Mouse (Mus musculus) CD8-positive naive resting alpha-beta T cell, adult 2 months (primary cell): ENCODE measurements around the gene Duxf3.
"Not testable (repeated sequence)": the region's sequence is repeated elsewhere in the genome, so short reads cannot be mapped to it uniquely, and the experiment has no call there.

Experiments
- DNase-seq, 2 experiments: peaks; one replicate each; pipeline ENCODE4 v3.0.0; 2022; ENCODE audit warnings: low read depth in 2 of 2, low spot score in 2 of 2

Gene Duxf3

DNA sequence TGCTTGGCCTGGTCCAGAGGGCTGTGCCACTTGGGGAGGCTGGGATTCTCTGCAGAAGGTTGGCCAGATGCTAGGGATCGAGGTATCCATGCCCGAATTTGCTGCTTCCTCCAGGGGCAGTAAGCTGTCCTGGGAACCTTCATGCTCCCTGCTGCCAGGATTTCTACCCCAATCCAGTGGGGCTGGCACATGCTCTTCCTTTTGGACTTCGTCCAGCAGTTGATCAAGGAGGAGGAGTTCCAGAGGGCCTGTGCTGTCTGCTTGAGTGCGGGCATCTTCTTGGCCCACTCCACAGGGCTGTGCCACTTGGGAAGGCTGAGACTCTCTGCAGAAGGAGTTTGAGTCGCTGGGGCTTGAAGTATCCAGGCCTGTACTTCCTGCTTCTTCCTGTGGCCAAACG, 9.3 kb downstream of the Duxf3 start:
- DNase-seq = not testable (repeated sequence)

DNA sequence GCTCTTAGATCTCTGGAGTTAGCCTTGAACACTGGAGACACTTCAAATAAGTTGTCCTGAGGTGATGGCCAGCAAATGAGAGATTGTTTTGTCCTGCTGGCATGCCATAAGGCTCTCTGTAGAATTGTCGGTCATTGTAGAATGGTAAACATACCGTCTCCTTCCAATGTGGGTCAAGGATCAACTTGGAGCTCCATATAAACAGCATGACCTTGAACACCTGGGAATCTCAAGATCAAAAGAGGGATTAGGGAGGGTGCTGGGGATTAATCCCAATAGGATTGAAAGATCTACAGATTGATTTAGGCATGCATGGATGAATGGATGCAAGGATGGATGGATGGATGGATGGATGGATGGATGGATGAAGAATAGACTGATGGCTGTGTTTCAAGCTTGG, 10.9 kb downstream of the Duxf3 start:
- DNase-seq = not testable (repeated sequence)

DNA sequence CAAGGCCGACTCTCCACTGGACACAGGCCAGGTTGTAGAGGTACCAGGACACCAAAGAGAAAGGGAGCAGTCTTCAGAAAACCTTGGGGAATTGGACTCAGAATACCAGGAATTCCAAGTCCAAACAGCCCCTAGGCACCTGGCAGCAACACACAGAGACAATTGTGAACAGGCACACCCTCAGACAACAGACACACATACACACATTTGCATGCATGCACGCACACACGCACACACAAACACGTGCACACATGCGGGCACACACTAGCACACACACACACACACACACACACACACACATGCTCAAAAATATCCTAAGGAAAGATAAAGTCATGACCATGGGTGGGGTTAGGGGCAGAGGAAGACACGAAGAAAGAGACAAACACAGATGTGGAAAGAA, 11.7 kb downstream of the Duxf3 start:
- DNase-seq = no peak

DNA sequence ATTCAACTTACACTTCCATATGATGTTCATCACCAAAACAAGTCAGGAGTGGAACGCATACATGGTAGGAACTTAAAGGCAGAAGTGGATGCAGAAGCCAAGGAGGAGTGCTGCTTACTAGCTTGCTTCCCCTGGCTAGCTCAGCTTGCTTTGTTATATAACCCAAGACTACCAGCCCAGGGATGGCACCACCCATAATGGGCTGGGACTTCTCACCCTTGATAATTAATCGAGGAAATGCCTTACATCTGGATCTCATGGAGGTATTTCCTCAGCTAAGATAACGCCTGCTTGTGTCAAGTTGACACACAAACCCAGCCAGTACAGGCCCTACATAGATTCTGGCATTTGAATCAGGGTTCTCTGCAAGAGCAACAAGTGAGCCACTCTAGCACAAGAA, 15.1 kb downstream of the Duxf3 start:
- DNase-seq = no peak

DNA sequence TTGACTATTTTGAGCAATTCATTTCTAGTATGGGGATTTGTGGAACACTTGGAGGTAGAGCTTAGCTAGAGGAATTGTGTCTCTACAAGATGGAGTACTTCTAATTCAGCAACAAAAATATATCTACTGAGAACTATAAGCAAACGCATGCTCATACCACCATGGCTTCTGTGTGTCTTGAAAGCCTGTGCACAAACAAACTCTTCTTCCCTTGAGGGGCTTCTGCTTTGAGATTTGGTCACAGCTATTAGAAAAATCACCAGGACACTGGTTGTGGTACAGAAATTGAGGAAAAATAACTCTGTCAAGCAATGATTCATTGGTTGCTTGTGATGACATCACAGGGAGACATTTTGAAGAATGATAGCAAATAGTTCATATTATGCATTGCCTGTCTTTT, 17.1 kb downstream of the Duxf3 start:
- no peak for DNase-seq

DNA sequence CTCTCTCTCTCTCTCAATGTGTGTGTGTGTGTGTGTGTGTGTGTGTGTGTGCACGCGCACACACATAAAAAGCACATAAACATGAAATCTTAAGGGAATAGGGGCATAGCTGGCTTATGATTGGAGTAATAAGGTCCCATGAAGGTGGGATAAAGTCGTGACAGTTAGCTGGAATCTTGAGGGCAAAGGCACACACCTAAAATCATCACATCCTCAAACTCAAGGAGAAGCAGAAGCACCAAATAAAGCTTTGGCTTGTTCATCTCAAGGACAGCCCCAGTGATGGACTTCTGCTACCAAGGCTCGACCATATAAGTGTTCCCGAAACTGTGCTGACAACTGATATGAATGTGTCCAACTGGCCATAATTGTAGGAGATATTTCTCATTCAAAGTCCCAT, 17.5 kb downstream of the Duxf3 start:
- no peak for DNase-seq

DNA sequence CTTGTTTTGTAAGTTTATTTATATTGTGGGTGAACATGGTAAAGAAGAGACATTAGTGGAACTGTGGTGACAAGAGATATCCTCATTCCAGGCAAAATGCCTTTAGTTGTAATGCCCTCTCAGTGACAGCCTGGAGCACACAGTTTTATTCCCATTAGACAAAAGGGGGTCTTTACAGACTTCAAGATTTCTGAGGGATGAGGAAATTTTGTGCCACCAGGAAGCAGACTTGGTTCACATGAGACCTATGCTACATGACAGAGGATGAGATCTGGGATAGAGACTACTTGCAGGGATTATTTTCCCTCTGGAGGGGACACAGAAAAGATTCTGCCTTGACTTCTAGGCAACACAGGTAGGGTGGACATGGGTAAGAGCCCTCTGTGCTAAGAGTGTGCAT, 18.0 kb downstream of the Duxf3 start:
- no peak for DNase-seq

DNA sequence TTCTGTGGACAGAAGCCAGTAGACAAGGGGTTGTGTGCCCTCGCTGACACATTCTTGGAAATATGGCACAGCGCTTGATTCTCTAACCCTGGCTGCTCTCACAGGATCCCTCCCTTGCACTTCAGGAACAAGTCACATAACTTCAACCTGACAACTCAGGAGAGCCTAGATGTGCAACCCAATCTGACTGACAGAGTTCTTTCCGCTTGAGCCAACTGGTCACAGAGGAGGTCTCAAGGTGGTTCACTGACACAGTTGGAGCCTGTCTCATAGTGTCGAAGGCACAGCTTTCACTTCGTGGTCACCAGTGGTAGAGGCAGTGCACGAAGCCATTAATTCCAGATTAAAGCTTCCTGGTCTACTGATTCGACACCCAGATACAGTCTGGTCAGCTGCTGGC, 20.2 kb downstream of the Duxf3 start:
- no peak for DNase-seq

DNA sequence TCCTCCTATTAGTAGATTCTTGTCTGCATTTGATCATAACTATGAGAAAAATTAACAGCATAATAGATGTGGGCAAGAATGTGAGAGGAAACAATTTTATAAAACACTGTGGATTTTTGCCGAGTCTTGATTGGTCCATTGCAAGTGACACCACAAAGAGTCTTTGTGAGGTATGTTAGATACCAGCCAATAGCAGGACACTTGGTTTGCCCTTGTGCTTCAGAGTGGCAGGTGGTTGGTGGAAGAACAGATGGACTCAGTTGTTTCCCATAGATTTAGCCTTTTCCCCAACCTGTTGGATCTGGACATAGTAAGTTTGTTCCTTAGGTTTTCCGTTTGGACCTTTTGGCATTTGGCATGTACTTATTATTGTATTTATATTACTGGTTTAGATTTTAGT, 21.3 kb downstream of the Duxf3 start:
- DNase-seq = no peak

DNA sequence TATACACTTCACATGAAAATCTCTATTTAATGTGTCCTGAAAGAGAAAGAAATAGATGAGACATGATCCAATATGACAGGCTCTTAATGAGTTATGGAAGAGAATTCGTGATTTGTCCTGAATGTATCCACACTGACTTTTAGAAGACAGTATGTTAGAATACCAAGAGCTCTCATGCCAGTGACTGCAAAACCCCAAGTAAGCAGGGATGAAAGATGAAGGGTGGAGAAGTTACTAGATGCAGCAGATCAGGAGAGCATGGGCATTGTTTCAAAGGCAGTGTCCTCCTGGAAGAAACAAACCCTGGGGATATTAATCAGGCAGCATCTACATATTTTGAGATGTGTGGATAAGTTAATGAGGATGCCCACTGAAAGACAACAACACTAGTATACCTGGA, 22.0 kb downstream of the Duxf3 start:
- no peak for DNase-seq

DNA sequence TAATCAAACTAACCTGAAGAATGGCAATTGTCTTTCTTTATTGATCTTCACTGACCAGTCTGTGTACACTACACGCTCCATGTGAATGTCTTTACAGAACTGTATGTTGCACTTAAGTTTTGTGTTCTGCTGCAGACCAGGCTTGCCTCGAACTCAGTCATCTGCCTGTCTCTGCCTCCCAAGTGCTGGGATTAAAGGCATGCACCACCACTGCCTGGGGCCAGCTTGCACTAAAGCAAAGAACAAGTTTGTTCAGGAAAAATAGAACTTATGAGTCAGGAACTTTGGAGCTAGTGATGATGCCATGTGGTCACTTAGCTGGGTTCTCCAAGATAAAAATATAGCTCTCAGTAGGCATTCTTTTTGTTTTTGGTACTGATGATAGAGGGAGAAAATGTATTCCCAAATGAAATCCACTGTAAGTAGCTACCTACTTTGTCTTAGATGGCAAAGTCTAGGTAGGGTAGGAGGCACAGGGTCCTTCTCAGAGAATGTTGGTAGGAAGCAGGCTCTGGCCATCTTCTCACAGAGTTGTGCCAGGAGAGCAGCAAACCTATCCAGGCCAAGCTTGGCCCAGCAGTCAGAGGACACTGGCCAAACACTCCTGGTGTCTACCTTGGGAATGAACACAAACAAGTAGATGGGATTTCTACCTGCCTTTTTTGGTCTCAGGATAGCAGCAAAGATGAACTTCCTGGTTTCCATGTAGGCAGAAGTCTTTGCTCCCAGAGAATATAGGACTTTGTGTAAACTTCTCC, 22.6 kb downstream of the Duxf3 start:
- DNase-seq = no peak

DNA sequence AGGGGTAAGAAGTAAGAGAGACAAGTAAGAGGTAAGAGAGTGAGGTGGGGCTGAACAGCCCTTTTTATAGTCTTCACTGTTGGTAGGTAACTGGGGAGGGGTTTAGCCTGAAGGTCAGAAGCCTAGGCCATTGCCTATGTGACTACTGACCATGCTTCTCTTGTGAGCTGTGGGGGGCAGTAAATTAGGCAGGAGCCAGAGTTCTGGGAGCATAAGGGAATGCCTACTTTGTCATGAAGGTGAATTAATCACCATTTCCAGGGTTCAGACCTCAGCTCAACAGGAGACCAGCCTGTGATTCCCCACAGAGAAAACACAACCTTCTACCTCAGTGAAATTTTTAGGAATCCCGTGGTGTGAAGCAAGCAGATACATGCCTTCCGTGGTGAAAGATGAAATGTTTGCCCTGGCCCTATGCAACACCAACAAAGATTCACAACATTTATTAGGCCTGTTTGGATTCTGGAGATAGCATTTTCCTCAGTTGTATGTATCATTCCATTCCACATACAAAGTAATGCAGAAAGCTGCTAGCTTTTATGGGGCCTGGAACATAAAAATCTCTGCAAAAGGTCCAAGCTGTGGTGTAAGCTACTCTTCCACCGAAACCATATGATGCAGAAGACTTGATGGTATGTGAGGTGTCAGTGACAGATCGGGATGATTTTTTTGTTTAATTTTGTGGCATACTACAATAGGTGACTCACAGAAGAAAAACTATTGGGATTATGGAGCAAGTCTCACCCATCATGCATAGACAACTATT, 25.7 kb downstream of the Duxf3 start:
- no peak for DNase-seq

DNA sequence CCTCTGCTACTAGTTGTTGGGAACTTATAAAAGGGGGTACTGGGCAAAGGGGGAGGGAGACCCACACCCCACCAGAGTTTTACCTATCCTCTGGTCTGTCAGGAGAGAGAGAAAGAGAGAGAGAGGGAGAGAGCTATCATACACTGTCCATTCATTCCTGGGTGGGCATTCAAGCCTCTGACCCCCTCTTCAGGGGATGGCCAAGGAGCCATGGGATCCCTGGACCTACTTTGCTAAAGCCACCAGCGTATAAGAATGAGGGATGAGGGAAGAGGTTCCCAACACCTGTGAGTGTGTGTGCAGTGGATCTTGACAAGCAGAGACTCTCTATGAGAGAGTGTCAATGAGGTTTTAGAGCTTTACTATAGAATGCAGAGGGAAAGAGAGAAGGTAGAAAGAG, 26.5 kb downstream of the Duxf3 start:
- DNase-seq = no peak
